Mouse (Mus musculus): ENCODE results near the gene Mlec. TPM values are rescaled to one million over a fixed set of nuclear protein-coding genes. Genes with fewer than 3 reads are reported as not detected.

Gene Mlec
- polyA plus RNA-seq, 1 experiment from 2014 or later = 15.0 TPM

DNA sequence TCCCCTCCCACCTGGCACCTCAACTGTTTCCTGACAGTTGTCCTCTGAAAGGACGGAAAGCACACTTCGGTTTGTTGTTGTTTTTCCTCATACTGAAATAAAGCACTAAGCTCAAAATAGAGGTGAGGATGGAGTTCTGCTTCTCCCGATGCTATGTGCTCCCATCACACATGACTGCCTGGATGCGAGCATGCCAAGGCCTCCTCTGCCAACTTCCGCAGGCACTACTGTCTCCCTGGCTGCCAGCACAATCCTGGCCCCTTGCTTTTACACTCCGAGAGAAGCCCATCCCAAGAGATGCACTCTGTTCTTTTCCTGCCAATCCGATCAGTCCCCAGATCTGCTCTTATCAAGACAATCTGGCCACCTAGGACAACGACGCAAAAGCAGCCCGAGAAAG, 14.4 kb downstream of the Mlec start:
- ATAC-seq (no peak), DNase-seq (ENCODE audit: low spot score) (no peak)
- no peak for TF ChIP-seq EP300 (IDR thresholded peaks at IDR 0.05)
- no peak for TF ChIP-seq CTCF (IDR thresholded peaks at IDR 0.05)
- H3K36me3 ChIP-seq (ENCODE audit: insufficient read depth, low read length) = peaks cover 19% of the 10 kb centered on the region
- no peaks in the 10 kb centered on the region for H3K4me1 ChIP-seq (ENCODE audit: insufficient read depth, low read depth, low read length)
- no peak overlapping the region for H3K27ac ChIP-seq (ENCODE audit: low read length)
- H3K9me3 ChIP-seq (ENCODE audit: low read length) = no peaks in the 10 kb centered on the region
- no peaks in the 10 kb centered on the region for H3K27me3 ChIP-seq (replicated peaks; ENCODE audit: insufficient read depth, low read length)
- WGBS = 69% methylated on average over 10 of the region's 10 CpGs
- H3K9ac ChIP-seq (replicated peaks; ENCODE audit: low read depth) = no peak overlapping the region
- no peak overlapping the region for H3K4me2 ChIP-seq (replicated peaks; ENCODE audit: low read depth, low read length)
- no peak overlapping the region for H3K4me3 ChIP-seq (ENCODE audit: low read depth, low read length)

DNA sequence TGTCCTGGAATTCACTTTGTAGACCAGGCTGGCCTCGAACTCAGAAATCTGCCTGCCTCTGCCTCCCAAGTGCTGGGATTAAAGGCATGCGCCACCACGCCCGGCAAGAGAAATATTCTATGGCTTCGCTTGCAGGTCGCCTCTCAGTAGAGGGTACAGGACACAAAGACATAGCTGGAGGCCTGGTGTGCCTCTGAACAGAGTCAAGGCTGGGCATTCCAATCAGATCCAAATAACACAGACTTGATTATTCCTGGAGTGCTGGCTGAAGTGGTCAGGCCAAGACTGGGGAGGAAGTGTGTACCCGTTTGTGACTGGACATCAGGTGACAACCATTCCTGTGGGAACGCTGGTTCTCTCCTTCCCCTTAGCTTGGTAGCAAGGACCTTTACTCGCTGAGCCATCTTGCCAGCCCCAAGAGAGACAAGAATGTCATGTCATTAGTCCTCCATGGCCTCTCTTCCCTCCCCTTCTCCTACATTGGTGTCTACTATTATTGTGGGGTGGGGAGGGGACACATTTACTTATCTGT, 15.7 kb downstream of the Mlec start:
- Histone ChIP-seq H3K36me3 (ENCODE audit: insufficient read depth, low read length) (peaks cover 5% of the 10 kb centered on the region; the same call in 1 of the 2 replicates), H3K27me3 (replicated peaks; ENCODE audit: insufficient read depth, low read length) (no peaks in the 10 kb centered on the region), H3K27ac (ENCODE audit: low read length) (no peak overlapping the region), H3K4me3 (ENCODE audit: low read depth, low read length) (no peak overlapping the region), H3K4me2 (replicated peaks; ENCODE audit: low read depth, low read length) (no peak overlapping the region), H3K9me3 (ENCODE audit: low read length) (no peaks in the 10 kb centered on the region), H3K9ac (replicated peaks; ENCODE audit: low read depth) (no peak overlapping the region), H3K4me1 (ENCODE audit: insufficient read depth, low read depth, low read length) (no peaks in the 10 kb centered on the region)
- 89% methylated on average over 9 of the region's 9 CpGs for WGBS
- DNase-seq (ENCODE audit: low spot score) = no peak
- no peak for ATAC-seq
- TF ChIP-seq EP300 (IDR thresholded peaks at IDR 0.05) (no peak), CTCF (IDR thresholded peaks at IDR 0.05) (no peak)

DNA sequence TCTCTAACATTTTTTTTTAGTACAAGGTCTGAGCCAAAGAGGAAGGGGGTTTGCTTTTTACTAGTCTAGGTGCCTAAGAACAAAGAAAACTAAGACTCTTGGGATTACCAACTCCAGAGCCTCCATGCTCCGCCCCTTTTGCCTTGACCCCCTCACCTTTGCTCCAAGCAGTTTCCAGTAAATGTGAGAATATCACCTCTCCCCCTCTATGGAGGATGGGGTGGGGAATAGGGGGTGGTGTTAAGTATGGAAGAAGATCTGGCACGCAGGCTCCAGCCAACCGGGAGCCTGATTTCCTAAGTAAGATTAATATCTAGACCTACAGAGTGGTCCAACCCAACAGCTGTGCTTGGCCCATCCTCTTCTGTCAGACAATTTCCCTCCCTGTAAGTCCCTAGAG, 17.3 kb downstream of the Mlec start:
- Histone ChIP-seq H3K27ac (ENCODE audit: low read length) (no peak overlapping the region), H3K36me3 (ENCODE audit: insufficient read depth, low read length) (no peaks in the 10 kb centered on the region), H3K9ac (replicated peaks; ENCODE audit: low read depth) (no peak overlapping the region), H3K9me3 (ENCODE audit: low read length) (no peaks in the 10 kb centered on the region), H3K4me1 (ENCODE audit: insufficient read depth, low read depth, low read length) (no peaks in the 10 kb centered on the region), H3K4me2 (replicated peaks; ENCODE audit: low read depth, low read length) (no peak overlapping the region), H3K4me3 (ENCODE audit: low read depth, low read length) (no peak overlapping the region), H3K27me3 (replicated peaks; ENCODE audit: insufficient read depth, low read length) (no peaks in the 10 kb centered on the region)
- no peak for DNase-seq (ENCODE audit: low spot score)
- no peak for ATAC-seq
- TF ChIP-seq EP300 (IDR thresholded peaks at IDR 0.05) (no peak), CTCF (IDR thresholded peaks at IDR 0.05) (no peak)
- 63% methylated on average over 3 of the region's 3 CpGs for WGBS

DNA sequence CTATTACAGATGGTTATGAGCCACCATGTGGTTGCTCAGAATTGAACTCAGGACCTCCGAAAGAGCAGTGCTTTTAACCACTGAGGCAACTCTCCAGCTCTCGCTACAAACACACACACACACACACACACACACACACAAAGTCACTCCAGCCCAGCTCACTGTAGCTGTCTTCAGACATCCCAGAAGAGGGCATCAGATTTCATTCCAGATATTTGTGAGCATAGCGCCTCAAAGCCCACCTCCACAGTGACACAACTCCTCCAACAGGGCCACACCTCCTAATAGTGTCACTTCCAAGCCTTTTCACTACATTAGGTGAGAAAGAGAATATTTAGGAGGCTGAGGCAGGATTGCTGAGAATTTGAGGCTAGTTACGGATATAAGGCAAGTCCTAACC, 18.9 kb downstream of the Mlec start:
- Histone ChIP-seq H3K4me1 (ENCODE audit: insufficient read depth, low read depth, low read length) (no peaks in the 10 kb centered on the region), H3K4me2 (replicated peaks; ENCODE audit: low read depth, low read length) (no peak overlapping the region), H3K9me3 (ENCODE audit: low read length) (no peaks in the 10 kb centered on the region), H3K27me3 (replicated peaks; ENCODE audit: insufficient read depth, low read length) (no peaks in the 10 kb centered on the region), H3K9ac (replicated peaks; ENCODE audit: low read depth) (no peak overlapping the region), H3K27ac (ENCODE audit: low read length) (no peak overlapping the region), H3K36me3 (ENCODE audit: insufficient read depth, low read length) (no peaks in the 10 kb centered on the region), H3K4me3 (ENCODE audit: low read depth, low read length) (no peak overlapping the region)
- WGBS = 50% methylated on average over 4 of the region's 4 CpGs
- DNase-seq (ENCODE audit: low spot score) = no peak
- ATAC-seq = no peak
- TF ChIP-seq CTCF (IDR thresholded peaks at IDR 0.05) (no peak), EP300 (IDR thresholded peaks at IDR 0.05) (no peak)

DNA sequence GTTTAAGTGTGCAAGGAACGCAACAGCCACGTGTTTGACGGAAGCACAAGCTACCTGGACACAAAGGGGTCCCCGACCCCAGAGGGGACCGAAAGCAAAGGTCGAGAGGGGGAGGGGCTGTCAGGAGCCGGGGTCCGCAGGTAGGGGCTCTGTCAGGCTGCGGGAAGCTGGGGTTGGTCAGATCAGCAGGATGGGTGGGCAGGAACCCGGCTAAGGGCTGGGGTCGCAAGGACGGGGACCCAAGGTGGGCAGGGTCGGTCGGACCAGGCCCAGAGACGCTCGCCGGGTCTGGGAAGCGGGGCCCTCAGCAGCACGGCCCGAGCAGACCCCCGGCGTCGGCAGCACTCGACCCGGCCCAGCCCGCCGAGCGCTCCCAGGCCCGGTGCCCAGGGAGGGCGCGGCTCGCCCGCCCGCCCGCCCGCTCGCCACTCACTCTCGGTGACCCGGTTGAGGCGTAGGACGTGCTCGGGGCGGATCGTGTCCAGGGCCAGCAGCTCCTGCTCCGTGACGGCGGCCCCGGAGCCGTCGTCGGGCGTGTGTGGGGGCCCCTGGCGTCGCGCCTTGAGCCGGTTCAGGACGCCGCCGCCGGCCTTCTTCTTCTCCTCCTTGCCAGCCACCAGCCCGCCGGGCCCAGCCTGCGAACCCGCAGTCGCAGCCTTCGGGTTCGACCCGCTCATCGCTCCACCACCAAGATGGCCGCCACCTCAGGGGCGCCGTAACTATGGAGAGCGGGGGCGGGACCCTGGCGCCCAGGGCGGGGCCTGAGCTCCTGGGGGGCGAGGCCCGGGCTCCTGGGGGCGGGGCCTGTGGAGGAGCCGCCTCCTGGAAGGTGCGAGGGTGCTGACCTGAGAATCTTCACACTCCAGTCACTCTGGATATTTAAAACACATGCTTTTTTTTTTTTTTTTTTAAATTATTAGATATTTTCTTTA, 23.5 kb downstream of the Mlec start, which contains the start of gene Unc119b:
Gene Unc119b, minus strand, starts transcription at position 742 of the 932 bp plus-strand sequence.
- H3K27ac ChIP-seq (ENCODE audit: low read length) = no peak within 1 kb of the TSS
- H3K4me1 ChIP-seq (ENCODE audit: insufficient read depth, low read depth, low read length) = peaks cover 5% of the 10 kb centered on the region; the same call in 1 of the 2 replicates
- peak; percentile 98 for ATAC-seq
- 2% methylated on average over 48 of the region's 81 CpGs for WGBS
- H3K9ac ChIP-seq (replicated peaks; ENCODE audit: low read depth) = peak within 1 kb of the TSS; percentile 68
- H3K27me3 ChIP-seq (replicated peaks; ENCODE audit: insufficient read depth, low read length) = no peaks in the 10 kb centered on the region
- peak within 1 kb of the TSS; percentile 94 for H3K4me3 ChIP-seq (ENCODE audit: low read depth, low read length)
- peaks cover 7% of the 10 kb centered on the region for H3K36me3 ChIP-seq (ENCODE audit: insufficient read depth, low read length)
- H3K9me3 ChIP-seq (ENCODE audit: low read length) = no peaks in the 10 kb centered on the region
- peak within 1 kb of the TSS; percentile 98 for H3K4me2 ChIP-seq (replicated peaks; ENCODE audit: low read depth, low read length)
- TF ChIP-seq CTCF (IDR thresholded peaks at IDR 0.05) (no peak), EP300 (IDR thresholded peaks at IDR 0.05) (no peak)
- DNase-seq (ENCODE audit: low spot score) = peak; percentile 91

DNA sequence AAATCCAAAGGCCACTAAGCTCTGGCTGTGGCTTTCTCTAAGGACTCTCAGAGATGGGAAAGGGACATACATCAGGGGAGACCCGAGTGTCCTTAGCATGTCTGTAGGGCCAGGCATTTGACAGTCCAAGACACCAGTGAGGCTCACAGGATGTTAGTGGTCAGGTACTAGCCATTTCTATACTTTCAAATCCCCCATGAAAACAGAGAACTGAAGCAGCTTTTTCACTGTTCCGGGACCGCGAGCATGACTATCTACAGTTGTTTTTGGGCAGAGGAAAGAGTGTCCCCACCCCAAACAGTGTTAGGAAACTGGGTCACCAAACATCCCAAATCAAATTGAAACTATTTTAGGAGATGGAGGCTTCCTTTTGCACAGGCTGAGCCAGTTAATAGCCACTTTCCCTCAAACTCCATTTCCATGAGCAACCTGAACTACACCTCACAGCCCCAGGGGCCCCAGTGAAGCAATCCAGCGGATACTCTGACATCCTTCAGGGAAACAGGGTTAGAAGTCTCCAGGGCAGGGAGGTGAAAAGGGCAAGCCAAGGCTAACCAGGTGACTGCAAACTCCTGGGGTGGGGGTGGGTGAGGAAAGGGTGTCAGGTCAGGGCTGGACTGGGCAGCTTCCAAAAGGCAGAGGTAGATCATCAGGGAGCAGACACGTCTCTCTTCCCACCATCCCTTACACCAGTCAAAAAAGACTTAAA, 24.5 kb downstream of the Mlec start:
- Histone ChIP-seq H3K4me3 (ENCODE audit: low read depth, low read length) (peak overlapping the region; percentile 94), H3K4me2 (replicated peaks; ENCODE audit: low read depth, low read length) (peak overlapping the region; percentile 98), H3K27ac (ENCODE audit: low read length) (no peak overlapping the region), H3K27me3 (replicated peaks; ENCODE audit: insufficient read depth, low read length) (no peaks in the 10 kb centered on the region), H3K9me3 (ENCODE audit: low read length) (no peaks in the 10 kb centered on the region), H3K4me1 (ENCODE audit: insufficient read depth, low read depth, low read length) (peaks cover 5% of the 10 kb centered on the region; the same call in 1 of the 2 replicates), H3K36me3 (ENCODE audit: insufficient read depth, low read length) (peaks cover 7% of the 10 kb centered on the region), H3K9ac (replicated peaks; ENCODE audit: low read depth) (no peak overlapping the region)
- ATAC-seq = no peak
- WGBS = 57% methylated on average over 6 of the region's 6 CpGs
- no peak for TF ChIP-seq EP300 (IDR thresholded peaks at IDR 0.05)
- TF ChIP-seq CTCF (IDR thresholded peaks at IDR 0.05) = no peak
- DNase-seq (ENCODE audit: low spot score) = no peak

Measured in lung, postnatal 0 days (tissue).